Mouse (Mus musculus): ENCODE measurements around the gene Zfp839.

Gene Zfp839

DNA sequence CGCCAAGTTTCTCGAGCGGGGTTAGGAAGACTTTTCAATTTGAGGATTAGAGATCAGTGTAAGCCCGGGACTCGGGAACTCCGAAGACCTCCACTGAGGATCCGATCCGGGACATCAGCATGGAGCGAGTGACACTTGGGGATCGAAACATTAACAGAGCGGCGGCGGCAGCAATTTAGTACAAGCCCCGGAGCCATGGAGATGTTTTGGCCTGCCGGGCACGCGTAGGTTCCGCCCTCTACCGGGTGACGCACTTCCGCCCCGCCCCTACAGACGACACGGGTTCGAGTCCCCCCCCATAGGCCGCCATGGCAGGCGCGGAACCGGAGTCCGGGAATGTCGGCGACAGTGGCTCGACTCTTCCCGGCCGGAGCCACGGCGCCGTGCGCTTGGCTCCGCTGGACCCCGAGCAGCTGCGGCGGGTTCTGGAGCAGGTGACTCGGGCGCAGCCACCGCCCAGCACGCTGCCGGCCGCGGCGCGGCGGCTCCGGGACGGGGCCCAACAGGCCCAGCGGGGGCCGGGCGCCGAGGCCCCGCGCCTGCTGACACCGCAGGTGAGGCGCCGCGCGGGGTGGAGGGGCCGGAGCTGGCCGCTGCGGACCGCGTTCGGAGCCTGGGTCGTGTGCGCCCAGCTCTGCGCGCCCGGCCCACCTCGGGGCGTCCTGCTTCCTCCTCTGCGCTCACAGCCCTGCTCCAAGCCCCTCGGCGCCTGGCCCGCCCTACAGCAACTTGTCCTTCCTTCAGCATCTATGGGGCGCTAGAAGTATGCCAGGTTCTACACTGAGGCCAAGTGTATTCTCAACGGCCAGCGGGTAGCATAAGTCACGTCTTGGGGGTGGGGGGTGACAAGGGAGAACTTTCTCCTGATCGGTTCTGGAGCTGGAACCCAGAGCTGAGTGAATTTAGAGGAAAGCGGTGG, at the start of gene Zfp839:
Gene Zfp839, plus strand, starts transcription at position 244 of the 919 bp plus-strand sequence.
- peak; percentile 82 for DNase-seq (ENCODE audit: inconsistent ontology term)

- DNase-seq (ENCODE audit: inconsistent ontology term): no peak
These were observed 48.1 kb upstream of the Zfp839 start for GRCm38 (mm10) chr12:110801876-110802464.

DNA sequence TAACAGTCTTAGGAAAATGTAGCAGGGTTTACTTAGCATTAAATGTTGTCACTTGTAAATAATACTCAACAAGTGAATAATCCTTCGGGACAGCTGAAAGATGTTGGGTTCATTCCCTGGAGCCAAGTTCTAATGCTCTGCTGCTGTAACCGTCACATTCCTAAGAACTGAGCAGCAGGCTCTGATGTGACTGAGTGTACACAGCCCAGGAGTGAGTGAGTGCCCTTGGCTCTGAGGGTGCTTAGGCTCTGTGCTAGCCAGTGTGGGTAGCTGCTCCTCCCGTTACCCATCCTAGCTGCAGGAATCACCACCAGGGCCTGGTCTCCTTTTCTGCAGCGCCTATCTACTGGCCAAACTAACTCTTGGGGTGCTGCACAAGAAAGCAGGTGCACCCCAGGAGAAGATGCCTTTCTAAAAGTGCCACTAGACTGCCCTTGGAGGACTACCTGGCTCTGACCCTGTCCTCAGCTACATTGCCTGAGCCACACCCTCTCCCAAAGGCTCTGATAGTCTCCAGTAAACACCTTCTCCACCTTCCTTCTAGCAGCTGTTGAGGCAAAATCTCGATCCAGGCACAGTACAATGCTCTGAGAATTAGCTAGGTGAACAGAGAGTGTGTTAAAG, 47.3 kb upstream of the Zfp839 start:
- no peak for DNase-seq (ENCODE audit: inconsistent ontology term)

DNA sequence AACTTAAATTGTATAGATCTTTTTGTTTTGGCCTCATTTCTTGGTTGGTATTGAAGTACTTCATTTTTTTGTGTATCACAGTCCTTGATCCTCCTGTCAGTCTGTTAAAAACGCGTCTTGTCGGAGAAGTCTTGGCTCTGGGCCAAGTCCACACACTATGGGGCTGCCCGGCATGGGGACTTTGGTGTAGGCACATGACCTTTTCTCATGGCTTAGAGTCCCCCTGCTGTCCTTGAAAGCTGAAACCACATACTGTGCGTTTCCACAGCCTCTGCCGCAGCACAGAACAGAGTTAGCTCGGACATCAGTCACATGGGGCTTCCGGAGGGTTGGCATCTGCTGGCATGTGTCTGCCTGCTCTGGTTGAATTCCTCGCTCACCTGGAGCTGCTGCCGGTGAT, 45.8 kb upstream of the Zfp839 start:
- DNase-seq (ENCODE audit: inconsistent ontology term): peak; percentile 22

- DNase-seq (ENCODE audit: inconsistent ontology term): peak; percentile 29
These were observed 43.6 kb upstream of the Zfp839 start for GRCm38 (mm10) chr12:110806301-110806970.

DNA sequence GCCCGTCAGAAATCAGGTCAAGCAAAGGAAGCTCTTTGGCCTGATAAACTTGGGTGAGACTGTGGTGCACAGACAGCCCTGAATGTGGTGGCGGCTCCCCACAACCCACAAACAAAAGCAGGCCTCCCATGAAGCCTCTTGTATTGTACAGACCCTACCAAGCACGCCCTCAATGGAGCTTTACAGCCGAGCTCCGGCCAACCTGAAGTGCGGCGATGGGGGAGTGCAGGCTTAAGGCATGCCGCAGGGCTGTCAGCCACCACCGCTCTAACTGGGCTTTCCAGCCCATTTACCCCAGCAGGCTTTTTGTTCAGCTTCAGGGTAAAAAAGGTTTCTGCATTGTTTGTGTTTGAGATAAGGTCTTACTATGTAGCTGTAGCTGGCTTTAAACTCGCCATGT, 41.6 kb upstream of the Zfp839 start:
- peak; percentile 48 for DNase-seq (ENCODE audit: inconsistent ontology term)

DNA sequence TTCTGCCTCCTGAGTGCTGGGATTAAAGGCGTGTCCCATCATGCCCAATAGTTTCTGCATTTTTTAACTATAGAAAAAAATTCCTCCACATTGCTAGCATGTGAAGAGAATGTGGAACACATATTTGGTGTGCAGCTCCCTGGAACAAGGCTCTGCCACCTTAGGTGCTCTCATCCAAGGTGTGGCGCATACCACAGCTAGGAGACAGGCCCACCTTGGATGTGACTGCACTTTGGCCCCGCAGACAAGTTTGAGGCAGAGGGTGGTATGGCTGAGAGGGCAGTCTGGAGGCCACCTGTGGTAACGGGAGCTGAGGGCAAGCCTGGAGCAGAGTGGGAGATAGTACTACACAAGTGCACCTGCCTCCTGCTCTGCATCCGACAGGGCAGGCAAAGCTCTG, 41.2 kb upstream of the Zfp839 start:
- peak; percentile 47 for DNase-seq (ENCODE audit: inconsistent ontology term)

- no peak for DNase-seq (ENCODE audit: inconsistent ontology term)
These were observed 36.9 kb upstream of the Zfp839 start for GRCm38 (mm10) chr12:110813132-110813531.

GRCm38 (mm10) chr12:110813624-110814023, 36.4 kb upstream of the Zfp839 start:
- DNase-seq (ENCODE audit: inconsistent ontology term): no peak

GRCm38 (mm10) chr12:110814924-110815323, 35.1 kb upstream of the Zfp839 start:
- no peak for DNase-seq (ENCODE audit: inconsistent ontology term)

DNA sequence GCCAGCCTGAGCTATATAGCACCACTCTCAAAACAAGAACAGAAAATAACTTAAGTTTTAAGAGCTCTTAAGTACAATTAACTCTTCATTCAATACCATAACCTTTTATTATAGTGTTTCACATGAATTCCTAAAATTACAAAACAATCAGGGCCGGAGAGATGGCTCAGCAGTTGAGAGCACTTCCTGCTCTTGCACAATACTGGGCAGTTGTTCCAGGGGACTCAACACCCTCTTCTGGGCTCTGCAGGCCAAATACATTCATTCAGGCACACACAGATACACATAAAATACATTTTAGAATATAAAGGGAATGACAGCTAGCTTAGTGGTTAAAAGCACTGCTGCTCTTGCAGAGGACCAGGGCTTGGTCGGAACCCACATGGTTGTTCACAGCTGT, 33.2 kb upstream of the Zfp839 start:
- DNase-seq (ENCODE audit: inconsistent ontology term): no peak

- no peak for DNase-seq (ENCODE audit: inconsistent ontology term)
These were observed 30.7 kb upstream of the Zfp839 start for GRCm38 (mm10) chr12:110819367-110819766.

GRCm38 (mm10) chr12:110821787-110822186, 28.3 kb upstream of the Zfp839 start:
- no peak for DNase-seq (ENCODE audit: inconsistent ontology term)

- DNase-seq (ENCODE audit: inconsistent ontology term): no peak
These were observed 27.7 kb upstream of the Zfp839 start for GRCm38 (mm10) chr12:110822366-110822765.

GRCm38 (mm10) chr12:110828908-110829307, 21.1 kb upstream of the Zfp839 start:
- no peak for DNase-seq (ENCODE audit: inconsistent ontology term)

DNA sequence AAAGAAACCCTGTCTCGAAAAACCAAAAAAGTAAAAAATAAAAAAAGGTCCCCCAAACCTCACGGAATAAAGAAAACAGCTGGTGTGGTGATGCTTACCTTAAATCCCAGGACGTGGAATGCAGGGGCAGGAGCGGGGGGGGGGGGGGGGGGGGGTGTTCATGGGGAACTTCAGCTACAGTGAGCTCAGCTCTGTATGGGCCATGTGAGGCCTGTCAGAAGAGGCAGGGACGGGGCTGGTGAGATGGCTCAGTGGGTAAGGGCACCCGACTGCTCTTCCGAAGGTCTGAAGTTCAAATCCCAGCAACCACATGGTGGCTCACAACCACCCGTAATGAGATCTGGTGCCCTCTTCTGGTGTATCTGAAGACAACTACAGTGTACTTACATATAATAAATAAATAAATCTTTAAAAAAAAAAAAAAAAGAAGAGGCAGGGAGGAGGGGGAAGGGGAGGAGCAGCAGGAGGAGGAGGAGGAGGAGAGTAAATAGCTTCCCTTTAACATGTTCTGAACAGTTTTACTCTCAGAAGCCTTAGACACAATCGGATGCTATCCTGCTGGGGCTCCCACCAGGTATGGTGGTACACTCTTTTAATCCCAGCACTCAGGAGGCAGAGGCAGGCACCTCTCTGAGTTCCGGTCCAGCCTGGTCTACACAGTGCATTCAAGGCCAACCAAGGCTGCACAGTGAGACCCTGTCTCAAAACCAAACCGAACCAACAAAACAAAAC, 19.6 kb upstream of the Zfp839 start:
- DNase-seq (ENCODE audit: inconsistent ontology term): no peak

- no peak for DNase-seq (ENCODE audit: inconsistent ontology term)
These were observed 14.9 kb upstream of the Zfp839 start for GRCm38 (mm10) chr12:110835182-110835581.

- DNase-seq (ENCODE audit: inconsistent ontology term): peak; percentile 25
These were observed 13.3 kb upstream of the Zfp839 start for GRCm38 (mm10) chr12:110836729-110837128.

DNA sequence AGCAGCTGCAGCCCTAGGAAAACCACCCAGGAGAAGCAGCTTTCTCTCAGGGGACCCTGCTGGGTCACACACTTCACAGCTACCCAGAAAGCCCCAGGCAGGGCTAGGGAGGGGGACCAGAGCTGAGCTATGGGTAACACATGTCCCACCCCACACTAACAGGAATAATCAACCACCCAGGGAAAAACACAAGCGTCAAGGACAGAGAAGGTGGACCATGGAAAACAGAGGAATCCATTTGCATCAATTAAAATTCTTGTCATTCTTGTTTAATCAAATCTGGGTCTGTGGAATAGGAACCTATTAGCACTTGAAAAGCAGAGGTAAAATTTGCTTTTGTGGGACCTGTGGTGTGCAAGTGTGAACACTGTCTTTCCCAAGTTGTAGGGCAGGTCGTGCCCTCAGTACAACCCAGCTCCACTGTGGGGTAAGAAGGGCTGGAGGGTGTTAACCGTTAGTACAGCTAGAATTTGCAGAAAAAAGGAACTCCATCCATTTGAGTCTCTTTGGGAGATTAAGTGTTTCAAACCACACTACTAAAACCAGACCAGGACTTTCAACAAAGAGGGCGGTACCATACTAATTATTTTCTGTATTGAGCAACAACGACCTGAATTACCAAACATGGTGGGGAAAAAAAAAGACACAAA, 12.7 kb upstream of the Zfp839 start:
- peak; percentile 79 for DNase-seq (ENCODE audit: inconsistent ontology term)

- DNase-seq (ENCODE audit: inconsistent ontology term): no peak
These were observed 12.2 kb upstream of the Zfp839 start for GRCm38 (mm10) chr12:110837850-110838249.
